Mouse (Mus musculus) forebrain, embryonic 12.5 days (tissue): ENCODE data around the gene Dpm3. TPM values are rescaled to one million over a fixed set of nuclear protein-coding genes. Genes with fewer than 3 reads are reported as not detected.

Experiments
- ATAC-seq: fragments of 200-750 bp; cut with Nextera tagmentation; 2 replicates; pipeline ENCODE4 v1.8.0; 2017; ENCODE audit warnings: moderate TSS enrichment; ENCODE audit not compliant: low FRiP score
- H3K27ac ChIP-seq: fragments of 300-500 bp; sonication (generic); 2 replicates; pipeline ENCODE4 v1.5.1; 2016; ENCODE audit warnings: mild to moderate bottlenecking
- H3K27me3 ChIP-seq: fragments of 300-500 bp; sonication (generic); 2 replicates; pipeline ENCODE4 v1.6.1; 2016; ENCODE audit warnings: mild to moderate bottlenecking
- H3K36me3 ChIP-seq: fragments of 300-500 bp; sonication (generic); replicated peaks from 2 replicates; pipeline ENCODE4 v1.6.1; 2016; ENCODE audit warnings: mild to moderate bottlenecking
- H3K4me1 ChIP-seq: fragments of 300-500 bp; sonication (generic); 2 replicates; pipeline ENCODE4 v1.6.1; 2016
- H3K4me2 ChIP-seq: fragments of 300-500 bp; sonication (generic); 2 replicates; pipeline ENCODE4 v1.6.1; 2016; ENCODE audit warnings: mild to moderate bottlenecking, moderate library complexity
- H3K4me3 ChIP-seq: fragments of 300-500 bp; sonication (generic); replicated peaks from 2 replicates; pipeline ENCODE4 v1.5.1; 2016; ENCODE audit warnings: mild to moderate bottlenecking
- H3K9ac ChIP-seq: fragments of 300-500 bp; sonication (generic); 2 replicates; pipeline ENCODE4 v1.6.1; 2016; ENCODE audit warnings: mild to moderate bottlenecking
- H3K9me3 ChIP-seq: fragments of 300-500 bp; sonication (generic); 2 replicates; pipeline ENCODE4 v1.6.1; 2016
- WGBS: fragments of 180-500 bp; shearing (Covaris S2); methylation state at CpG from one replicate; pipeline ENCODE4 v1.1.7; 2016; 5-methylcytosine and 5-hydroxymethylcytosine counted together
- polyA plus RNA-seq: library from polyadenylated mRNA; unstranded; fragments of >200 nt; fragmentation: Nextera tagmentation; extraction: Ambion mirVana; gene quantifications from 2 replicates; pipeline ENCODE4 v1.2.1, GENCODE M21; 2016

Gene Dpm3
- polyA plus RNA-seq, 1 experiment from 2014 or later: 79.1 TPM

GRCm38 (mm10) chr3:89225321-89225815 is 33.8 kb upstream of the Dpm3 start:
- Histone ChIP-seq H3K4me3 (peak overlapping the region; percentile 76), H3K9ac (peak overlapping the region; percentile 92), H3K4me2 (peak overlapping the region; percentile 95), H3K9me3 (no peaks in the 10 kb centered on the region), H3K36me3 (peaks cover 45% of the 10 kb centered on the region), H3K27ac (peak overlapping the region; percentile 98), H3K4me1 (peaks cover 73% of the 10 kb centered on the region), H3K27me3 (no peaks in the 10 kb centered on the region)
- WGBS: 11% methylated on average over 12 of the region's 12 CpGs
- ATAC-seq: no peak

GRCm38 (mm10) chr3:89225918-89226317 is 33.2 kb upstream of the Dpm3 start:
- ATAC-seq: peak; percentile 77
- Histone ChIP-seq H3K4me2 (peak overlapping the region; percentile 95), H3K36me3 (peaks cover 44% of the 10 kb centered on the region), H3K9ac (peak overlapping the region; percentile 92), H3K27ac (peak overlapping the region; percentile 98), H3K27me3 (no peaks in the 10 kb centered on the region), H3K4me3 (peak overlapping the region; percentile 76), H3K9me3 (no peaks in the 10 kb centered on the region), H3K4me1 (peaks cover 71% of the 10 kb centered on the region)
- 4% methylated on average over 4 of the region's 4 CpGs for WGBS

- Histone ChIP-seq H3K36me3 (peaks cover 39% of the 10 kb centered on the region), H3K4me1 (peaks cover 67% of the 10 kb centered on the region)
- no peak for ATAC-seq
These were observed 32.8 kb upstream of the Dpm3 start for GRCm38 (mm10) chr3:89226361-89226760.

GRCm38 (mm10) chr3:89226900-89227299 is 32.3 kb upstream of the Dpm3 start, which contains the start of gene Mtx1:
TSS of gene Mtx1 (minus strand) at chr3:89227088.
- H3K4me1 ChIP-seq: peaks cover 66% of the 10 kb centered on the region
- WGBS: 2% methylated on average over 21 of the region's 21 CpGs

More at GRCm38 (mm10) chr3:89226361-89226760, 32.8 kb upstream of the Dpm3 start:
- no peaks in the 10 kb centered on the region for H3K27me3 ChIP-seq
- WGBS: 1% methylated on average over 11 of the region's 11 CpGs
- peak overlapping the region; percentile 76 for H3K4me3 ChIP-seq
- peak overlapping the region; percentile 98 for H3K27ac ChIP-seq
- H3K9ac ChIP-seq: peak overlapping the region; percentile 92
- H3K4me2 ChIP-seq: peak overlapping the region; percentile 95
- H3K9me3 ChIP-seq: no peaks in the 10 kb centered on the region

DNA sequence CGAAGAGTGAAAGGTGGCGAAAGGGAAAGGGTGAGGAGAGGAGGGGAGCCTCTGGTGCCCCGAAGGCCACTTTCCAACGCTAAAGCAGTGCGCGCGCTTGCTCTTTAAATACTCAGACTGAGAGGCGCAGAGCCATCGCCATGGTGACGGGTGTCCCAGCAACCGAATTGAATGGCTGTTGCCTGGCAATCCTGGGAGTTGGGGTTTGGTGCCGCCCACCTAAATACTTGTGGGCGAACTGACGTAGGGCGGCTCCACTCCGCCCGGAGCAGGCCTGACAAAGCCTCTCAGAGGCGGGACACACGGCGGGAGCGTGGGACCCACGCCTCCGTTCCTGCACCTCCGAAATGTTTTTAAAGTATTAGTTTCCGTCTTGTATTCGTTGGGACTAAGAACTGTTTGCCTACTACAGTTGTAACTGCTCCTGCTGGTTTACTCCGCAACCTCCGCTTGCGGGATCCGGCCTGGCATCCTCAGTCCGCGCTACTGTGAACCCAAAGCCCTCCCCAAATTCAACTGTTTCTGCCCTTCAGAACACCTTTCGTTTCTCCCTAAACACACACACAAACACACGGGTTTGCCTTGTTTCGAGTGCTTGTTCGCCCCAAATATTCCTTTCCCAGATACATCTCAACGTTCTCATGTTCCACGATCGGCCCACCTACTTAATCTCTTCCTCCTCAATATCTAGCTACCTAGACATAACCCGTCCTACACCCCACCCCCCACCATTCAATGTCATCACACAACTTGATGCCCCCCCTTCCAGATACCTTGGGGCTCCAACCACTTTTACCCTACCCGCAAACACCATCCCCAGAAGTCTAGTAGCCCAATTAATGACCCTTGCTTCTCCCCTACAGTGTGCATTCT is 31.6 kb upstream of the Dpm3 start:
- Histone ChIP-seq H3K4me3 (peak overlapping the region; percentile 76), H3K9me3 (no peaks in the 10 kb centered on the region), H3K27me3 (no peaks in the 10 kb centered on the region), H3K36me3 (peaks cover 29% of the 10 kb centered on the region), H3K9ac (peak overlapping the region; percentile 92), H3K4me1 (peaks cover 61% of the 10 kb centered on the region), H3K4me2 (peak overlapping the region; percentile 95), H3K27ac (peak overlapping the region; percentile 98)
- peak; percentile 85 for ATAC-seq
- 1% methylated on average over 41 of the region's 41 CpGs for WGBS

More at GRCm38 (mm10) chr3:89226900-89227299, 32.3 kb upstream of the Dpm3 start, which contains the start of gene Mtx1:
- Histone ChIP-seq H3K27me3 (no peaks in the 10 kb centered on the region), H3K4me2 (peak within 1 kb of the TSS; percentile 95), H3K36me3 (peaks cover 34% of the 10 kb centered on the region), H3K9ac (peak within 1 kb of the TSS; percentile 92), H3K27ac (peak within 1 kb of the TSS; percentile 98), H3K9me3 (no peaks in the 10 kb centered on the region), H3K4me3 (peak within 1 kb of the TSS; percentile 76)
- ATAC-seq: no peak; the same call in 1 of the 2 replicates

GRCm38 (mm10) chr3:89228180-89228549 is 31.0 kb upstream of the Dpm3 start:
- Histone ChIP-seq H3K9ac (peak overlapping the region; percentile 92; the same call in 1 of the 2 replicates), H3K36me3 (peaks cover 24% of the 10 kb centered on the region), H3K27ac (peak overlapping the region; percentile 98), H3K27me3 (no peaks in the 10 kb centered on the region), H3K4me2 (peak overlapping the region; percentile 95), H3K4me3 (peak overlapping the region; percentile 76), H3K4me1 (peaks cover 54% of the 10 kb centered on the region), H3K9me3 (no peaks in the 10 kb centered on the region)
- peak; percentile 25; the same call in 1 of the 2 replicates for ATAC-seq
- under 1% methylated on average over 20 of the region's 20 CpGs for WGBS

- peaks cover 48% of the 10 kb centered on the region for H3K4me1 ChIP-seq
- peak within 1 kb of the TSS; percentile 92 for H3K9ac ChIP-seq
- H3K27ac ChIP-seq: peak within 1 kb of the TSS; percentile 98
- peak within 1 kb of the TSS; percentile 95 for H3K4me2 ChIP-seq
- H3K9me3 ChIP-seq: no peaks in the 10 kb centered on the region
- no peaks in the 10 kb centered on the region for H3K27me3 ChIP-seq
- peak within 1 kb of the TSS; percentile 76 for H3K4me3 ChIP-seq
- H3K36me3 ChIP-seq: peaks cover 24% of the 10 kb centered on the region
- 36% methylated on average over 10 of the region's 10 CpGs for WGBS
- no peak for ATAC-seq
These were observed 30.3 kb upstream of the Dpm3 start, which contains the start of gene Muc1 for GRCm38 (mm10) chr3:89228836-89229235. TSS of gene Muc1 (plus strand) at chr3:89229057.

GRCm38 (mm10) chr3:89229276-89229675 is 29.9 kb upstream of the Dpm3 start:
- H3K4me1 ChIP-seq: peaks cover 43% of the 10 kb centered on the region
- ATAC-seq: no peak
- H3K27ac ChIP-seq: no peak overlapping the region
- WGBS: 50% methylated on average over 4 of the region's 4 CpGs
- no peak overlapping the region for H3K9ac ChIP-seq
- no peaks in the 10 kb centered on the region for H3K9me3 ChIP-seq
- H3K36me3 ChIP-seq: peaks cover 24% of the 10 kb centered on the region
- no peak overlapping the region for H3K4me2 ChIP-seq
- no peak overlapping the region for H3K4me3 ChIP-seq
- no peaks in the 10 kb centered on the region for H3K27me3 ChIP-seq

GRCm38 (mm10) chr3:89230561-89230960 is 28.6 kb upstream of the Dpm3 start:
- 95% methylated on average over 2 of the region's 2 CpGs for WGBS
- Histone ChIP-seq H3K9ac (no peak overlapping the region), H3K27ac (no peak overlapping the region), H3K4me2 (no peak overlapping the region), H3K27me3 (no peaks in the 10 kb centered on the region), H3K4me1 (peaks cover 30% of the 10 kb centered on the region), H3K4me3 (no peak overlapping the region), H3K9me3 (no peaks in the 10 kb centered on the region), H3K36me3 (peaks cover 25% of the 10 kb centered on the region)
- ATAC-seq: no peak

- Histone ChIP-seq H3K27ac (no peak overlapping the region), H3K4me2 (no peak overlapping the region), H3K9ac (no peak overlapping the region), H3K4me3 (no peak overlapping the region), H3K27me3 (no peaks in the 10 kb centered on the region), H3K9me3 (no peaks in the 10 kb centered on the region), H3K36me3 (peaks cover 33% of the 10 kb centered on the region), H3K4me1 (peaks cover 23% of the 10 kb centered on the region)
- no peak for ATAC-seq
- 76% methylated on average over 7 of the region's 7 CpGs for WGBS
These were observed 27.8 kb upstream of the Dpm3 start for GRCm38 (mm10) chr3:89231345-89231744.

DNA sequence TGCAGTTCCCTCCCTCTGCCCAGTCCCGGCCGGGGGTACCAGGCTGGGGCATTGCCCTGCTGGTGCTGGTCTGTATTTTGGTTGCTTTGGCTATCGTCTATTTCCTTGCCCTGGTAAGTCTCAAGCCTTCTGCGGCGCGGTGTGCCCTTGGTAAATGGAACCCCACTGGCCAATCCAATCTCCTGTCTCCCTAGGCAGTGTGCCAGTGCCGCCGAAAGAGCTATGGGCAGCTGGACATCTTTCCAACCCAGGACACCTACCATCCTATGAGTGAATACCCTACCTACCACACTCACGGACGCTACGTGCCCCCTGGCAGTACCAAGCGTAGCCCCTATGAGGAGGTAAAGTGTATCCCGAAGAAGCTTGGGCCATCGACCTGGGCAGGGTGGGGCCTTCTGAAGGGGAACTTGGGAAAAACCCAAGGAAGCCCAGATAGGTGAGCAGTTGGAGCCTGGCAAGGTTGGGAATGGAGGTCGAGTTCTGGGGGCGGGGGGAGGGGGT is 27.3 kb upstream of the Dpm3 start:
- ATAC-seq: no peak
- WGBS: 80% methylated on average over 16 of the region's 16 CpGs
- no peak overlapping the region for H3K27ac ChIP-seq

DNA sequence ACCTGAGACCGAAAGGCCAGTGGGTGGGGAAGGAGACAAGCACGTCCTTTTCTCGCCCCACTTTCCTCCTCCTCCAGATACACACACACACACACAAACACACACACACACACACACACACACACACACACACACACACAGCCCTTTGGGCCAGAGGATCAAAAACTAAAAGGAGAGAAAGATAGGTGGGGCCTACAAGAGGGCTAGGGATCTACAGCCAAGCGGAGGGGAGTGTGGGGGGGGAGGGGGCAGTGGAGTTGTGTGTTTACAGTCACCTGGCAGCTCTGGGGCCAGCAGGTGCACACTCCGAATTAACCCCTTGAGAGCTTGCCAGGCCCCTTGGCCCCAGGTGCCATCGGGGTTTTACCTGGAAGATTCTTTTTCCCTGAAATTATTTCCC is 26.5 kb upstream of the Dpm3 start:
- H3K4me1 ChIP-seq: peaks cover 13% of the 10 kb centered on the region
- no peak for ATAC-seq
- H3K27ac ChIP-seq: no peak overlapping the region
- no peak overlapping the region for H3K9ac ChIP-seq
- no peaks in the 10 kb centered on the region for H3K9me3 ChIP-seq
- no peak overlapping the region for H3K4me3 ChIP-seq
- H3K27me3 ChIP-seq: no peaks in the 10 kb centered on the region
- no peak overlapping the region for H3K4me2 ChIP-seq
- 78% methylated on average over 6 of the region's 6 CpGs for WGBS
- peaks cover 46% of the 10 kb centered on the region for H3K36me3 ChIP-seq

More for the DNA sequence above, 27.3 kb upstream of the Dpm3 start:
- Histone ChIP-seq H3K4me3 (no peak overlapping the region), H3K9me3 (no peaks in the 10 kb centered on the region), H3K36me3 (peaks cover 38% of the 10 kb centered on the region), H3K4me1 (peaks cover 18% of the 10 kb centered on the region), H3K27me3 (no peaks in the 10 kb centered on the region), H3K9ac (no peak overlapping the region), H3K4me2 (no peak overlapping the region)
